Mouse (Mus musculus): ENCODE data around the gene Zfp692. TPM values are rescaled to one million over a fixed set of nuclear protein-coding genes. Genes with fewer than 3 reads are reported as not detected.
A peak's percentile ranks its signal among the peaks of the same experiment; 100 is the strongest.

The Zfp692 gene
- polyA plus RNA-seq, 1 experiment from 2014 or later = 13.2 TPM

- Histone ChIP-seq H3K36me3 (ENCODE audit: control insufficient read depth, insufficient read depth, low read length) (peaks cover 6% of the 10 kb centered on the region; the same call in 1 of the 2 replicates), H3K27ac (ENCODE audit: low read depth, low read length) (no peak overlapping the region), H3K9ac (ENCODE audit: low read length) (no peak overlapping the region), H3K4me2 (no peak overlapping the region), H3K4me3 (ENCODE audit: low read depth, low read length) (no peak overlapping the region), H3K9me3 (ENCODE audit: control insufficient read depth, low read length) (no peaks in the 10 kb centered on the region), H3K4me1 (ENCODE audit: control insufficient read depth, insufficient read depth, low read length) (peaks cover under 1% of the 10 kb centered on the region; the same call in 1 of the 2 replicates), H3K27me3 (ENCODE audit: control insufficient read depth, insufficient read depth, low read length) (no peaks in the 10 kb centered on the region)
- WGBS = 66% methylated on average over 28 of the region's 28 CpGs
- ATAC-seq (ENCODE audit: low FRiP score) (no peak), DNase-seq (ENCODE audit: low spot score, missing footprints) (no peak)
These were observed 10.0 kb downstream of the Zfp692 start for GRCm38 (mm10) chr11:58316768-58317390.

GRCm38 (mm10) chr11:58322824-58323569 lies 16.1 kb downstream of the Zfp692 start:
- H3K4me1 ChIP-seq (ENCODE audit: control insufficient read depth, insufficient read depth, low read length) = peaks cover 13% of the 10 kb centered on the region
- WGBS = under 1% methylated on average over 57 of the region's 63 CpGs

GRCm38 (mm10) chr11:58323570-58324340 lies 16.9 kb downstream of the Zfp692 start:
- ATAC-seq (ENCODE audit: low FRiP score) = no peak

More at GRCm38 (mm10) chr11:58322824-58323569, 16.1 kb downstream of the Zfp692 start:
- Histone ChIP-seq H3K9ac (ENCODE audit: low read length) (peak overlapping the region; percentile 84), H3K4me2 (peak overlapping the region; percentile 89), H3K9me3 (ENCODE audit: control insufficient read depth, low read length) (no peaks in the 10 kb centered on the region; the same call in 1 of the 2 replicates), H3K36me3 (ENCODE audit: control insufficient read depth, insufficient read depth, low read length) (peaks cover 7% of the 10 kb centered on the region; the same call in 1 of the 2 replicates), H3K4me3 (ENCODE audit: low read depth, low read length) (peak overlapping the region; percentile 71), H3K27ac (ENCODE audit: low read depth, low read length) (peak overlapping the region; percentile 86), H3K27me3 (ENCODE audit: control insufficient read depth, insufficient read depth, low read length) (no peaks in the 10 kb centered on the region)
- peak; percentile 100 for ATAC-seq (ENCODE audit: low FRiP score)
- DNase-seq (ENCODE audit: low spot score, missing footprints) = peak; percentile 99

GRCm38 (mm10) chr11:58324614-58325229 lies 17.9 kb downstream of the Zfp692 start:
- H3K4me2 ChIP-seq = no peak overlapping the region
- H3K4me1 ChIP-seq (ENCODE audit: control insufficient read depth, insufficient read depth, low read length) = peaks cover 18% of the 10 kb centered on the region
- no peaks in the 10 kb centered on the region for H3K27me3 ChIP-seq (ENCODE audit: control insufficient read depth, insufficient read depth, low read length)
- H3K36me3 ChIP-seq (ENCODE audit: control insufficient read depth, insufficient read depth, low read length) = peaks cover 7% of the 10 kb centered on the region; the same call in 1 of the 2 replicates
- ATAC-seq (ENCODE audit: low FRiP score) (no peak), DNase-seq (ENCODE audit: low spot score, missing footprints) (no peak)
- H3K27ac ChIP-seq (ENCODE audit: low read depth, low read length) = no peak overlapping the region
- WGBS = 87% methylated on average over 3 of the region's 3 CpGs
- no peaks in the 10 kb centered on the region; the same call in 1 of the 2 replicates for H3K9me3 ChIP-seq (ENCODE audit: control insufficient read depth, low read length)
- no peak overlapping the region for H3K9ac ChIP-seq (ENCODE audit: low read length)
- no peak overlapping the region for H3K4me3 ChIP-seq (ENCODE audit: low read depth, low read length)

More at GRCm38 (mm10) chr11:58323570-58324340, 16.9 kb downstream of the Zfp692 start:
- H3K4me2 ChIP-seq = peak overlapping the region; percentile 89
- peaks cover 7% of the 10 kb centered on the region; the same call in 1 of the 2 replicates for H3K36me3 ChIP-seq (ENCODE audit: control insufficient read depth, insufficient read depth, low read length)
- H3K27me3 ChIP-seq (ENCODE audit: control insufficient read depth, insufficient read depth, low read length) = no peaks in the 10 kb centered on the region
- peak; percentile 91 for DNase-seq (ENCODE audit: low spot score, missing footprints)
- H3K4me3 ChIP-seq (ENCODE audit: low read depth, low read length) = peak overlapping the region; percentile 71
- H3K4me1 ChIP-seq (ENCODE audit: control insufficient read depth, insufficient read depth, low read length) = peaks cover 13% of the 10 kb centered on the region
- H3K9me3 ChIP-seq (ENCODE audit: control insufficient read depth, low read length) = no peaks in the 10 kb centered on the region; the same call in 1 of the 2 replicates
- peak overlapping the region; percentile 86 for H3K27ac ChIP-seq (ENCODE audit: low read depth, low read length)
- H3K9ac ChIP-seq (ENCODE audit: low read length) = peak overlapping the region; percentile 84
- 17% methylated on average over 24 of the region's 24 CpGs for WGBS

- ATAC-seq (ENCODE audit: low FRiP score) (no peak), DNase-seq (ENCODE audit: low spot score, missing footprints) (no peak)
- Histone ChIP-seq H3K27me3 (ENCODE audit: control insufficient read depth, insufficient read depth, low read length) (no peaks in the 10 kb centered on the region), H3K4me3 (ENCODE audit: low read depth, low read length) (no peak overlapping the region), H3K9me3 (ENCODE audit: control insufficient read depth, low read length) (no peaks in the 10 kb centered on the region; the same call in 1 of the 2 replicates), H3K4me2 (no peak overlapping the region), H3K9ac (ENCODE audit: low read length) (no peak overlapping the region), H3K36me3 (ENCODE audit: control insufficient read depth, insufficient read depth, low read length) (peaks cover 7% of the 10 kb centered on the region; the same call in 1 of the 2 replicates), H3K4me1 (ENCODE audit: control insufficient read depth, insufficient read depth, low read length) (peaks cover 25% of the 10 kb centered on the region), H3K27ac (ENCODE audit: low read depth, low read length) (no peak overlapping the region)
- WGBS = 92% methylated on average over 3 of the region's 3 CpGs
These were observed 19.9 kb downstream of the Zfp692 start for GRCm38 (mm10) chr11:58326781-58327180.

GRCm38 (mm10) chr11:58329906-58330275 lies 23.0 kb downstream of the Zfp692 start:
- peak overlapping the region; percentile 91 for H3K4me3 ChIP-seq (ENCODE audit: low read depth, low read length)
- H3K27ac ChIP-seq (ENCODE audit: low read depth, low read length) = peak overlapping the region; percentile 20; the same call in 1 of the 2 replicates
- H3K27me3 ChIP-seq (ENCODE audit: control insufficient read depth, insufficient read depth, low read length) = no peaks in the 10 kb centered on the region
- under 1% methylated on average over 21 of the region's 21 CpGs for WGBS
- H3K4me2 ChIP-seq = peak overlapping the region; percentile 92
- H3K4me1 ChIP-seq (ENCODE audit: control insufficient read depth, insufficient read depth, low read length) = peaks cover 18% of the 10 kb centered on the region
- DNase-seq (ENCODE audit: low spot score, missing footprints) (no peak), ATAC-seq (ENCODE audit: low FRiP score) (peak; percentile 49)
- no peaks in the 10 kb centered on the region; the same call in 1 of the 2 replicates for H3K9me3 ChIP-seq (ENCODE audit: control insufficient read depth, low read length)
- peak overlapping the region; percentile 90 for H3K9ac ChIP-seq (ENCODE audit: low read length)
- H3K36me3 ChIP-seq (ENCODE audit: control insufficient read depth, insufficient read depth, low read length) = peaks cover 7% of the 10 kb centered on the region; the same call in 1 of the 2 replicates

GRCm38 (mm10) chr11:58330276-58331148 lies 23.6 kb downstream of the Zfp692 start, which contains the start of the genes Zfp672 and Sh3bp5l:
Gene Zfp672, minus strand, starts transcription at chr11:58330339.
Gene Sh3bp5l, plus strand, starts transcription at chr11:58330724.
- peak within 1 kb of the TSS; percentile 56; the same call in 1 of the 2 replicates for H3K27ac ChIP-seq (ENCODE audit: low read depth, low read length)
- H3K4me1 ChIP-seq (ENCODE audit: control insufficient read depth, insufficient read depth, low read length) = peaks cover 18% of the 10 kb centered on the region
- peak within 1 kb of the TSS; percentile 92 for H3K4me2 ChIP-seq
- DNase-seq (ENCODE audit: low spot score, missing footprints) (peak; percentile 99), ATAC-seq (ENCODE audit: low FRiP score) (peak; percentile 93)
- peaks cover 7% of the 10 kb centered on the region; the same call in 1 of the 2 replicates for H3K36me3 ChIP-seq (ENCODE audit: control insufficient read depth, insufficient read depth, low read length)
- peak within 1 kb of the TSS; percentile 90 for H3K9ac ChIP-seq (ENCODE audit: low read length)
- peak within 1 kb of the TSS; percentile 91 for H3K4me3 ChIP-seq (ENCODE audit: low read depth, low read length)
- WGBS = under 1% methylated on average over 52 of the region's 52 CpGs
- H3K9me3 ChIP-seq (ENCODE audit: control insufficient read depth, low read length) = no peaks in the 10 kb centered on the region; the same call in 1 of the 2 replicates
- H3K27me3 ChIP-seq (ENCODE audit: control insufficient read depth, insufficient read depth, low read length) = no peaks in the 10 kb centered on the region

Data from midbrain, embryonic 11.5 days (tissue).